Mouse (Mus musculus) testis, adult 2 months (tissue): Measurements from ENCODE around the gene Helq.

Experiments used
- CTCF ChIP-seq: fragments of 200-500 bp; IDR thresholded peaks from 2 replicates; pipeline ENCODE4 v1.5.1; 2012; ENCODE audit warnings: low read depth, mild to moderate bottlenecking, inconsistent platforms, low read length, moderate library complexity; ENCODE audit not compliant: control insufficient read depth, insufficient read depth, insufficient replicate concordance
- POLR2A ChIP-seq: fragments of 200-500 bp; IDR thresholded peaks from 2 replicates; pipeline ENCODE4 v1.6.1; 2012; ENCODE audit warnings: low read depth, mild to moderate bottlenecking, inconsistent platforms, low read length, moderate library complexity; ENCODE audit not compliant: control insufficient read depth

DNA sequence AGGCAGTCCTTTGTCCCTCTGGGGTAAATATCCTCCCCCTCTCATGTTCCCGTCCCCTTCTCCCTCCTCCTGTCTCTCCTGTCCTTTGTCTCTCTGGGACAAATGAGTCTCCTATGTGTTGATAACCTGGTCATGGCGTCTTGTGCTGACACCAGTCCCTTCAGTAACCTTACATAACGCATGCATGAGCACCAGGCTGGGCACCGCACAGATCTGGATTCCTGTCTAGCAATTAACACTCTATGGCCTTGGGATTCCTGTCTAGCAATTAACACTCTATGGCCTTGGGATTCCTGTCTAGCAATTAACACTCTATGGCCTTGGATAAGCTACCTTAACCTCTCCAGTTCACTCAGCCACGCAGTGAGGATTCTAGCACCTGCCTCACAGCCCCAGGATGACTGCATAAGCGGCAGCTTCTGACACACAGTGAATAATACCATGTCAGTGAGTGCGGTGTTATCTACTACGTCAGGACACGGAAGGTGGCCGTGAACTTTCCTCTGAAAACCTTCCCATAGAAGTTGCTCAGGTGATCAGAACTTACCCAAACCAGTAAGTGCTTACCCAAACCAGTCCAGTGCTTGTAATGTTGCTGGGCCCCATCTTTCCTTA is 38.2 kb downstream of the Helq start:
- TF ChIP-seq CTCF, result no peak
- TF ChIP-seq POLR2A, result no peak
